Mouse (Mus musculus) heart, embryonic 15.5 days (tissue): ENCODE results near the gene Chmp6. TPM values are rescaled to one million over a fixed set of nuclear protein-coding genes. Genes with fewer than 3 reads are reported as not detected.

Experiments used
- ATAC-seq: fragments of 200-750 bp; cut with Nextera tagmentation; replicated peaks from 2 replicates; pipeline ENCODE4 v1.8.0; 2017; ENCODE audit warnings: low read depth, moderate TSS enrichment; ENCODE audit not compliant: insufficient number of reproducible peaks, insufficient read depth, low FRiP score
- H3K27ac ChIP-seq: fragments of 300-500 bp; sonication (generic); 2 replicates; pipeline ENCODE4 v1.5.1; 2015; ENCODE audit warnings: mild to moderate bottlenecking, inconsistent platforms
- H3K27me3 ChIP-seq: fragments of 300-500 bp; sonication (generic); 2 replicates; pipeline ENCODE4 v1.6.1; 2015; ENCODE audit warnings: inconsistent platforms
- H3K36me3 ChIP-seq: fragments of 300-500 bp; sonication (generic); 2 replicates; pipeline ENCODE4 v1.6.1; 2015; ENCODE audit warnings: mild to moderate bottlenecking, inconsistent platforms
- H3K4me1 ChIP-seq: fragments of 300-500 bp; sonication (generic); replicated peaks from 2 replicates; pipeline ENCODE4 v1.6.1; 2015; ENCODE audit warnings: inconsistent platforms
- H3K4me2 ChIP-seq: fragments of 300-500 bp; sonication (generic); 2 replicates; pipeline ENCODE4 v1.6.1; 2015; ENCODE audit warnings: inconsistent platforms, mild to moderate bottlenecking, moderate library complexity
- H3K4me3 ChIP-seq: fragments of 300-500 bp; sonication (generic); 2 replicates; pipeline ENCODE4 v1.5.1; 2015; ENCODE audit warnings: mild to moderate bottlenecking, inconsistent platforms
- H3K9ac ChIP-seq: fragments of 300-500 bp; sonication (generic); 2 replicates; pipeline ENCODE4 v1.6.1; 2015; ENCODE audit warnings: mild to moderate bottlenecking, inconsistent platforms
- H3K9me3 ChIP-seq: fragments of 300-500 bp; sonication (generic); replicated peaks from 2 replicates; pipeline ENCODE4 v1.6.1; 2016; ENCODE audit warnings: inconsistent platforms
- WGBS: fragments of 180-500 bp; shearing (Covaris S2); methylation state at CpG from one replicate; pipeline ENCODE4 v1.1.7; 2015; ENCODE audit warnings: mixed read lengths; 5-methylcytosine and 5-hydroxymethylcytosine counted together
- polyA plus RNA-seq: library from polyadenylated mRNA; unstranded; fragments of >200 nt; fragmentation: Nextera tagmentation; extraction: Ambion mirVana; gene quantifications from 2 replicates; pipeline ENCODE4 v1.2.1, GENCODE M21; 2015

The Chmp6 gene
- polyA plus RNA-seq, 1 experiment from 2014 or later, result 57.3 TPM

DNA sequence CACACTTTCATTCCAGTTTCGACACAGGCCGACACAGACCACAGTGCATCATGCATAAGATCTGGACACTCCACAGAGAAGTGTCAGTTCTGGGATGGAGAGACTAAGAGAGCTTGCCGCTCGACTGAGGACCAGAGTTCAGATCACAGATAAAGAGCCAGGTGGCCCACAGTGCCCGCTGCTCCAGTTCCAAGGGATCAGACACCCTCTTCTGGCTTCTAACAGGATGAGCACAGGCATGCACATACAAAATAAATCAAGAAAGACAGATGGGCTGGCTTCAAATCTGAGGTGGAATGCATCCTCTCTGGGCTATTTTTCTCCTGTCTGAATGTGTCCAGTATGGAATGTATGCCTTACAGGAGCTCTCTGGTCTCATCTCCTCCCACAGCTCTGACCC is 13.5 kb downstream of the Chmp6 start:
- WGBS, result 58% methylated on average over 5 of the region's 5 CpGs
- no peak overlapping the region for H3K9ac ChIP-seq
- H3K4me2 ChIP-seq, result no peak overlapping the region
- H3K27ac ChIP-seq, result no peak overlapping the region
- no peak for ATAC-seq
- H3K36me3 ChIP-seq, result no peaks in the 10 kb centered on the region
- H3K9me3 ChIP-seq, result 0 out of 2 replicates have a peak, but pooled peaks cover 3% of the 10 kb centered on the region
- H3K27me3 ChIP-seq, result no peaks in the 10 kb centered on the region
- peaks cover 4% of the 10 kb centered on the region for H3K4me1 ChIP-seq
- no peak overlapping the region for H3K4me3 ChIP-seq

DNA sequence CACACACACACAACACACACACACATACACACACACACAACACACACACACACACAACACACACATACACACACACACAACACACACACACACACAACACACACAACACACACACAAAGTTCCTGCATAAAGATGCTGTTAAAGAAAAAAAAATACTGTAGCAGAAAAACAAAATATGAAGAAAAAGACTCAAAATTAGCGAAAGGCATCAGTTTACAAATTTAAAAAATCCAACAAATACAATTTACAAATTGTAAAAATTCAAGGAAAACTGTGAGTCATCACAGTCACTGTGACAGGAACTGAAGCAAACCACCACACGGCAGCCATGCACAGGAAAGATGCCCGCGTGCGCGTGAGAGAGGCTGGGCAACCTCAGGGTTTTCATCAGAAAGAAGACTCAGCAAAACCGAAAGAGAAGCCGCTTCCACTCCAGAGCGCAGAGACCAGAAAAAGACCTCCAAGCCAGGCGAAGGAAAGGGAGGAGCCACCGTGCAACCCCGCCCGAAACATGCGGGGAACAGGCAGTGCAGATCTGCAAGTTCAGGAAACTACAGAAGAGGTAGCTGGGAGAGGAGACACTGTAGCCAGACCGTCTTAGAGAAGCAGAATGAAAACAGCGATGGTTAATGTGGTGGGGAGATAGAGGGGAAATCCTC is 14.9 kb downstream of the Chmp6 start:
- no peaks in the 10 kb centered on the region for H3K36me3 ChIP-seq
- H3K9ac ChIP-seq, result no peak overlapping the region
- no peaks in the 10 kb centered on the region for H3K27me3 ChIP-seq
- H3K9me3 ChIP-seq, result 0 out of 2 replicates have a peak, but pooled peaks cover 3% of the 10 kb centered on the region
- WGBS, result 39% methylated on average over 16 of the region's 16 CpGs
- H3K27ac ChIP-seq, result peak overlapping the region; percentile 1; the same call in 1 of the 2 replicates
- ATAC-seq, result no peak
- H3K4me3 ChIP-seq, result peak overlapping the region; percentile 33
- H3K4me2 ChIP-seq, result peak overlapping the region; percentile 52
- H3K4me1 ChIP-seq, result peaks cover 5% of the 10 kb centered on the region; the same call in 1 of the 2 replicates

DNA sequence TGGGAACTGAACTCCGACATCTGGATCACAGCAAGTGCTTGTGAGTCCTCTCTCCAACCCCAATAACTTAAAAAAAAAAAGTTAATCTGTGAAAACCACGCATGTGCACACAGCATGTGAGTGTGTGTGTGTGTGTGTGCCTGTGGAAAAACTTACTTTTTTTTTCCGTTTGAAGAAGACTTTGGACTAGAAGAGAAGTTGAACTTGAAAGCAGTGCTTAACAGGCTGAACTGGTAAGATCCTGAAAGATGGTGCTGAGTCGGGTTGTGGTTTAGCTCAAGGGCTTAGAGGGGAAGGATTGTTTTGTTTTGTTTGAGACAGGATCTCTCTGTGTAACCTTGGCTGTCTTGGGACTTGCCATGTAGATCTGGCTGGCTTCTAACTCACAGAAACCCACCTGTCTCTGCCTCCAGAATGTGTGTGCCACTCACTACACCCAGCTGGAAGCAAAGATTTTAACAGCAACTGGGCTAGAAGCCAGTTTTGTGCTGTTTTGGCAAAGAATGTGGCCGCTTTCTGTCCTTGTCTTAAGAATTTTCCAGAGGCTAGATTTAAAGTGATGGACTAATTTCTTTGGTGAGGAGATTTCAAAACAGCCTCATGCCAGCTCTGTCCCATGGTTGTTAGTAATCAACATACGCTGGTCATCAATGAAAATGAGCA is 16.5 kb downstream of the Chmp6 start:
- Histone ChIP-seq H3K9me3 (0 out of 2 replicates have a peak, but pooled peaks cover 3% of the 10 kb centered on the region), H3K4me3 (no peak overlapping the region), H3K4me1 (peaks cover 5% of the 10 kb centered on the region; the same call in 1 of the 2 replicates), H3K27me3 (no peaks in the 10 kb centered on the region), H3K4me2 (no peak overlapping the region), H3K9ac (no peak overlapping the region), H3K27ac (no peak overlapping the region), H3K36me3 (no peaks in the 10 kb centered on the region)
- 71% methylated on average over 6 of the region's 6 CpGs for WGBS
- no peak for ATAC-seq

DNA sequence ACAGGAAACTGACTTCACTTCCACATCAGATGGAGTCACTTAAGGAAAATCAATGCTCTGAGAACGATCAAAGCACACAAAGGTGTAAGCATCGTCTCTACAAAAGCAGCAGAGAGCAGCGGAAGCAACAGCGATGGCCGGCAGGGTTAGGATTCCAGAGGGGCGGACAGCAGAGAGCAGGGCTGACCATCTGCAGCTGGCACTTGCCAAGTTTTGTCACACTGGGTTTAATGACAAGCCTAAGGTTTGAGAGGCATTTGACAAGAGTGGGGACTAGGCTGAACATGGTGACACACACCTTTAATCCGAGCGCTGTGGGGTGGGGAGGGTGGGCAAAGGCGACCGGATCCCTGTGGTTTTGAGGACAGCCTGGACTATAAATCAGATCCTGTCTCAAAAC is 18.6 kb downstream of the Chmp6 start:
- Histone ChIP-seq H3K4me2 (no peak overlapping the region), H3K36me3 (no peaks in the 10 kb centered on the region), H3K4me1 (peaks cover 11% of the 10 kb centered on the region; the same call in 1 of the 2 replicates), H3K27ac (no peak overlapping the region), H3K27me3 (no peaks in the 10 kb centered on the region), H3K9ac (no peak overlapping the region), H3K9me3 (0 out of 2 replicates have a peak, but pooled peaks cover 3% of the 10 kb centered on the region), H3K4me3 (no peak overlapping the region)
- WGBS, result 68% methylated on average over 10 of the region's 10 CpGs
- no peak for ATAC-seq

DNA sequence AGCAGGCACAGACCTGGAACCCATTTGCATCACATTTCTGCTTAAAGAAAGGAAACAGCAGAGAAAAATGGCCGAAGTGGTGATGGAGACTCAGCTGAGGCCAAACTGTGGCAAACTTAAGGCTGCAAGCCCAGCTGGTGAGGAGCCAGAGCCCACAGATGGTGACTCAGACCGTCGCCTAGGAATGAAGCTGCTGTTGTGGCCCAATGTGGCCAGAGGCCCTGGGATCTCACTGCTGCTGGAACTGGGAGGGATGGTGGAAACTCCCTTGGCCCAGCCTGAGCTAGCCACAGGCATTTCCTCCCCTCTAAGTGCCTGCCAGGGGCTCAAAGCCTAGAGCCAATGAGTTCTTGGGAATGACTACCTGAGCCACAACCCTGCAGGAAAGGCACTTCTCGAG is 19.9 kb downstream of the Chmp6 start:
- no peak overlapping the region for H3K27ac ChIP-seq
- no peak overlapping the region for H3K4me3 ChIP-seq
- H3K4me2 ChIP-seq, result no peak overlapping the region
- H3K9ac ChIP-seq, result no peak overlapping the region
- H3K27me3 ChIP-seq, result no peaks in the 10 kb centered on the region
- 56% methylated on average over 4 of the region's 4 CpGs for WGBS
- ATAC-seq, result no peak
- H3K36me3 ChIP-seq, result no peaks in the 10 kb centered on the region
- H3K4me1 ChIP-seq, result peaks cover 20% of the 10 kb centered on the region
- H3K9me3 ChIP-seq, result 0 out of 2 replicates have a peak, but pooled peaks cover 3% of the 10 kb centered on the region

DNA sequence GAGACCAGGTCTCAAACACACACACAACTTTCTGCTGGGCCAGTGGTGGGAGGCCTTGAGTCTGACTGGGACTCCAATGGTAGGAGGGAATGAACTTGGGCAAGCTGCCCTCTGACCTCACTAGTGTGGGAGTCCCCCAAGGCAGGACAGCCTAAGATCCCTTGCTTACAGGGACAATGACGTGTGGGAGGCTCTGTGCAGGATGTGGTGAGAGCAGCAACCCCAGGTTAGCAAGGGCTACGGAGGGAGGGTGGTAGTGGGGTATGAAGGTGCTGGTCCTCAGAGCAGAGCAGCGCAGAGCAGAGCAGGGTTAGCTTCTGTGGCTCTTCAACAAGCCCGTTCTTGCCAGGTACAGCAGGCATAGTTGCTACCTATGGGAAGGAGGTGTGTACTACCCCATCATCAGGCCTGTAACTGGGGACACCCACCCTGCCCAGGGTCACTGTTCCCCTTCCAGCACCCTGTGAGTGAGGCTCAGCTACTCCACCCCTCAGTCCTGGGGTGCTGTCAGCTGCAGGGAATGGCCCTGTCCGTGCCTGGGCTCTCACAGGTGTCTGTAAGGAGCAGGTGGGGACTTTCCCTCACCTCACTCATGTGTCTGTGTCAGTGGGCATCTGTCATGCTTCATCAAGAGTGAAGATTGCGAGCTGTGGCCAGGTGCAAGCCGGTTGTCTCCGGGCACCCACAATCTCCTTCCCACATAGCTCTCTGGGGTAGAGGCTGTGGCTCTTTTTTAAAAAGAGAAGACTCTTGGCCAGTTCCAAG is 20.8 kb downstream of the Chmp6 start:
- 0 out of 2 replicates have a peak, but pooled peaks cover 3% of the 10 kb centered on the region for H3K9me3 ChIP-seq
- H3K4me1 ChIP-seq, result peaks cover 27% of the 10 kb centered on the region
- 74% methylated on average over 8 of the region's 8 CpGs for WGBS
- H3K27me3 ChIP-seq, result peaks cover 4% of the 10 kb centered on the region; the same call in 1 of the 2 replicates
- H3K9ac ChIP-seq, result no peak overlapping the region
- peak; percentile 17 for ATAC-seq
- no peak overlapping the region for H3K4me2 ChIP-seq
- H3K36me3 ChIP-seq, result no peaks in the 10 kb centered on the region
- no peak overlapping the region for H3K4me3 ChIP-seq
- H3K27ac ChIP-seq, result no peak overlapping the region

DNA sequence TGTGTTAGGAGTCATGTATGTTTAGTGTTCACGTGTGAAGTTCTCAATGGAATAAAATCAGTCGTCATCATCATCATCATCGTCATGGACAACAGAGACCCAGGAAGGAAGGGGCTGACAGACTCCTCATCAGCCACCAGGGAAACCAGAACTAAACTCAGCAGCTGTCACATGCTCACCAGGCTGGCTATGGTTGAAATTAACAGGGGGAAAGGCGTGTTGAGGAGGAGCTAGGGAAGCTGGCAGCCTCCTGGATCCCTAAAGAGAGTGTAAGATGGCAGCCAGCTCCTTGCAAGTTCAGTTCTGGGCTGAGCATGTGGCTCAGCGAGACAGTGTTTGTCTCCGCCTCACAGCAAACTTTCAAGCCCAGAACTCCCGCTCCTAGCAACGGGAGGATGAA is 21.5 kb downstream of the Chmp6 start:
- Histone ChIP-seq H3K27ac (no peak overlapping the region), H3K9me3 (0 out of 2 replicates have a peak, but pooled peaks cover 3% of the 10 kb centered on the region), H3K9ac (no peak overlapping the region), H3K27me3 (peaks cover 4% of the 10 kb centered on the region; the same call in 1 of the 2 replicates), H3K36me3 (no peaks in the 10 kb centered on the region), H3K4me1 (peaks cover 28% of the 10 kb centered on the region), H3K4me2 (no peak overlapping the region), H3K4me3 (no peak overlapping the region)
- no peak for ATAC-seq
- 71% methylated on average over 8 of the region's 8 CpGs for WGBS

DNA sequence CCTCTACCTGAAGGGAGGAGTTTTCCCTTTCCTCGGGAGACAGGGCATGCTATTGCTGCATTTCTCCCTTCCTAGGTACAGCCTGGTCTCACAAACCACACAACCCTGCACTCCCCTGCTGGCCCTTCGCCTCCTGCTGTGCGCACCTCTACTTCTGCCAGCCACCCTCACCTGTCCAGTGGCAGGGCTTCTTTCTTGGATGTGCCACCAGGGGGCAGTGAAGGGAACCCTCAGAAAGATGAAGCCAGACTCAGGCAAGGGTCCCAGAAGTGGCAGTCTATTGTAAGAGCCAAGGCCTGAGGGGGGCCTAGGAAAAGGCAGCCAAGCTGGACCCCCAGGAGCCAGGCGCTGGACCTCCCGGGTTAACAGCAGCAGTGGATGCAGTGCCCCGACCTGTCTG is 22.2 kb downstream of the Chmp6 start:
- Histone ChIP-seq H3K27ac (no peak overlapping the region), H3K4me1 (peaks cover 28% of the 10 kb centered on the region), H3K4me3 (no peak overlapping the region), H3K9me3 (0 out of 2 replicates have a peak, but pooled peaks cover 3% of the 10 kb centered on the region), H3K9ac (no peak overlapping the region), H3K27me3 (peaks cover 4% of the 10 kb centered on the region; the same call in 1 of the 2 replicates), H3K36me3 (no peaks in the 10 kb centered on the region), H3K4me2 (no peak overlapping the region)
- no peak for ATAC-seq
- WGBS, result 32% methylated on average over 6 of the region's 6 CpGs

DNA sequence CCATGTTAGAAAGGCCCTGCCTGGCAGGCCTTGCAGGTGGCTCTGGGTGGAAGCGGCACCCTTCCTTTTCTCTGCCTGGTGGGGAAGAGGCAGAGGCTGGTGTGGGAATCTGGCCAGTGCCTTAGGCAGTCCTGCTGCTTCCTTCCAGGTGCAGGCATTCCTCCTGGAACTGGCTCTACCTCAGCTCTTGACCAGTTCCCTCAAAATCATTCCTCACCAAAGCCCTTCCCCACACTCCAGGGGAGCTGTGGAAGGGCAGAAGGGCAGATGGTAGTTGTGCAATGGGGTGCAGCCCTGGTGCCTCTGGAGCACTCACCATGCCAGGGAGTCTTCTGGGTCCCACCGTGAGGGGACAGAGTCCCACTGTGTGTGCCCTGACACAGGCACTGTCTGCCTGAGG is 23.2 kb downstream of the Chmp6 start:
- Histone ChIP-seq H3K4me3 (no peak overlapping the region), H3K9me3 (no peaks in the 10 kb centered on the region), H3K4me2 (no peak overlapping the region), H3K27ac (no peak overlapping the region; the same call in 1 of the 2 replicates), H3K36me3 (no peaks in the 10 kb centered on the region), H3K4me1 (peaks cover 30% of the 10 kb centered on the region), H3K9ac (no peak overlapping the region), H3K27me3 (peaks cover 11% of the 10 kb centered on the region)
- WGBS, result 76% methylated on average over 2 of the region's 2 CpGs
- ATAC-seq, result no peak

DNA sequence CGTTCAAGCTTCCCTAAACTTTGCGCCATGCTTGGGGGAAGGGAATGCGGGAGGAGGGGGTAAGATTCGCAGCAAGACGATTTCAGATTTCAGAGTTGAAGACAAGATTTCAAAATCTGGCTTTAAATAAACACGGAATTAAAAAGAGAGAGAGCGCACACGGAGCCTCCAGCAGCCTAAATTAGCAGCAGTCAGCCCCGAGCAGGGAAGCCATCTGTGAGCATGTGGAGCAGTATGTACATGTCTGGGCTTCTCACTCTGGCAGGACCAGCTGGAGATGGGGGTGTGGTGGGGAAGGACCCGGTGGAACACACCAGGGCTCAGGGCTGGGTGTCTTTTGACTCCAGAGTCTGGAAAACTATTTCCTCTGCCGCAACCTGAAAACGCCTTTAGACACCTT is 24.0 kb downstream of the Chmp6 start:
- Histone ChIP-seq H3K36me3 (no peaks in the 10 kb centered on the region), H3K27ac (no peak overlapping the region; the same call in 1 of the 2 replicates), H3K9ac (no peak overlapping the region), H3K4me1 (peaks cover 37% of the 10 kb centered on the region), H3K9me3 (no peaks in the 10 kb centered on the region), H3K27me3 (peaks cover 12% of the 10 kb centered on the region), H3K4me2 (no peak overlapping the region), H3K4me3 (no peak overlapping the region)
- 50% methylated on average over 12 of the region's 12 CpGs for WGBS
- no peak for ATAC-seq
